Mouse (Mus musculus): ENCODE measurements around the gene Olfr714. TPM values are rescaled to one million over a fixed set of nuclear protein-coding genes. Genes with fewer than 3 reads are reported as not detected.

The Olfr714 gene
- polyA plus RNA-seq (2015; fragmentation: Nextera tagmentation; extraction: Ambion mirVana), result not detected in 2 replicates

- Histone ChIP-seq H3K4me3 (ENCODE audit: low read depth, low read length) (no peak within 1 kb of the TSS), H3K27ac (ENCODE audit: low read length) (no peak within 1 kb of the TSS), H3K9me3 (ENCODE audit: low read length) (no peaks in the 10 kb centered on the region), H3K9ac (replicated peaks; ENCODE audit: low read depth) (no peak within 1 kb of the TSS), H3K27me3 (replicated peaks; ENCODE audit: insufficient read depth, low read length) (no peaks in the 10 kb centered on the region), H3K4me2 (replicated peaks; ENCODE audit: low read depth, low read length) (no peak within 1 kb of the TSS), H3K36me3 (ENCODE audit: insufficient read depth, low read length) (no peaks in the 10 kb centered on the region), H3K4me1 (ENCODE audit: insufficient read depth, low read depth, low read length) (no peaks in the 10 kb centered on the region)
- TF ChIP-seq CTCF (IDR thresholded peaks at IDR 0.05), result no peak
- TF ChIP-seq EP300 (IDR thresholded peaks at IDR 0.05), result no peak
- DNase-seq (ENCODE audit: low spot score) (no peak), ATAC-seq (no peak)
- 90% methylated on average over 2 of the region's 2 CpGs for WGBS
Measured at GRCm38 (mm10) chr7:107070681-107071080, at the start of gene Olfr714. Olfr714 (plus strand) TSS chr7:107070981.

- H3K4me3 ChIP-seq (ENCODE audit: low read depth, low read length), result no peak within 1 kb of the TSS
- WGBS, result 91% methylated on average over 1 of the region's 1 CpGs
- DNase-seq (ENCODE audit: low spot score) (no peak), ATAC-seq (no peak)
- no peaks in the 10 kb centered on the region for H3K27me3 ChIP-seq (replicated peaks; ENCODE audit: insufficient read depth, low read length)
- no peak for TF ChIP-seq CTCF (IDR thresholded peaks at IDR 0.05)
- no peak for TF ChIP-seq EP300 (IDR thresholded peaks at IDR 0.05)
- H3K9me3 ChIP-seq (ENCODE audit: low read length), result no peaks in the 10 kb centered on the region
- no peak within 1 kb of the TSS for H3K9ac ChIP-seq (replicated peaks; ENCODE audit: low read depth)
- no peaks in the 10 kb centered on the region for H3K36me3 ChIP-seq (ENCODE audit: insufficient read depth, low read length)
- H3K4me2 ChIP-seq (replicated peaks; ENCODE audit: low read depth, low read length), result no peak within 1 kb of the TSS
- H3K4me1 ChIP-seq (ENCODE audit: insufficient read depth, low read depth, low read length), result no peaks in the 10 kb centered on the region
- no peak within 1 kb of the TSS for H3K27ac ChIP-seq (ENCODE audit: low read length)
Measured at GRCm38 (mm10) chr7:107030874-107031273, 39.9 kb upstream of the Olfr714 start, which contains the start of gene Olfr713. Olfr713 (plus strand) TSS chr7:107031174.

- ATAC-seq (no peak), DNase-seq (ENCODE audit: low spot score) (no peak)
- Histone ChIP-seq H3K4me1 (ENCODE audit: insufficient read depth, low read depth, low read length) (no peaks in the 10 kb centered on the region), H3K4me2 (replicated peaks; ENCODE audit: low read depth, low read length) (no peak overlapping the region), H3K4me3 (ENCODE audit: low read depth, low read length) (no peak overlapping the region), H3K27me3 (replicated peaks; ENCODE audit: insufficient read depth, low read length) (no peaks in the 10 kb centered on the region), H3K36me3 (ENCODE audit: insufficient read depth, low read length) (no peaks in the 10 kb centered on the region), H3K9me3 (ENCODE audit: low read length) (no peaks in the 10 kb centered on the region), H3K9ac (replicated peaks; ENCODE audit: low read depth) (no peak overlapping the region), H3K27ac (ENCODE audit: low read length) (no peak overlapping the region)
- no peak for TF ChIP-seq EP300 (IDR thresholded peaks at IDR 0.05)
- no peak for TF ChIP-seq CTCF (IDR thresholded peaks at IDR 0.05)
- 49% methylated on average over 2 of the region's 2 CpGs for WGBS
Measured at GRCm38 (mm10) chr7:107039934-107040563, 30.7 kb upstream of the Olfr714 start.

GRCm38 (mm10) chr7:107043136-107043535, 27.6 kb upstream of the Olfr714 start:
- DNase-seq (ENCODE audit: low spot score) (no peak), ATAC-seq (no peak)
- 72% methylated on average over 3 of the region's 3 CpGs for WGBS
- H3K27me3 ChIP-seq (replicated peaks; ENCODE audit: insufficient read depth, low read length), result no peaks in the 10 kb centered on the region
- no peak overlapping the region for H3K4me2 ChIP-seq (replicated peaks; ENCODE audit: low read depth, low read length)
- H3K27ac ChIP-seq (ENCODE audit: low read length), result no peak overlapping the region
- H3K36me3 ChIP-seq (ENCODE audit: insufficient read depth, low read length), result no peaks in the 10 kb centered on the region
- H3K4me3 ChIP-seq (ENCODE audit: low read depth, low read length), result no peak overlapping the region
- no peak overlapping the region for H3K9ac ChIP-seq (replicated peaks; ENCODE audit: low read depth)
- H3K4me1 ChIP-seq (ENCODE audit: insufficient read depth, low read depth, low read length), result no peaks in the 10 kb centered on the region
- no peaks in the 10 kb centered on the region for H3K9me3 ChIP-seq (ENCODE audit: low read length)
- TF ChIP-seq EP300 (IDR thresholded peaks at IDR 0.05), result no peak
- no peak for TF ChIP-seq CTCF (IDR thresholded peaks at IDR 0.05)

- H3K27me3 ChIP-seq (replicated peaks; ENCODE audit: insufficient read depth, low read length), result no peaks in the 10 kb centered on the region
- no peaks in the 10 kb centered on the region for H3K36me3 ChIP-seq (ENCODE audit: insufficient read depth, low read length)
- no peak overlapping the region for H3K27ac ChIP-seq (ENCODE audit: low read length)
- TF ChIP-seq CTCF (IDR thresholded peaks at IDR 0.05), result no peak
- H3K4me3 ChIP-seq (ENCODE audit: low read depth, low read length), result no peak overlapping the region
- DNase-seq (ENCODE audit: low spot score) (no peak), ATAC-seq (no peak)
- H3K4me1 ChIP-seq (ENCODE audit: insufficient read depth, low read depth, low read length), result no peaks in the 10 kb centered on the region
- WGBS, result 71% methylated on average over 1 of the region's 1 CpGs
- H3K4me2 ChIP-seq (replicated peaks; ENCODE audit: low read depth, low read length), result no peak overlapping the region
- no peak overlapping the region for H3K9ac ChIP-seq (replicated peaks; ENCODE audit: low read depth)
- no peaks in the 10 kb centered on the region for H3K9me3 ChIP-seq (ENCODE audit: low read length)
Measured at GRCm38 (mm10) chr7:107044407-107044806, 26.4 kb upstream of the Olfr714 start.

- TF ChIP-seq EP300 (IDR thresholded peaks at IDR 0.05) (no peak), CTCF (IDR thresholded peaks at IDR 0.05) (peak; percentile 61)
- H3K9me3 ChIP-seq (ENCODE audit: low read length), result no peaks in the 10 kb centered on the region
- H3K36me3 ChIP-seq (ENCODE audit: insufficient read depth, low read length), result no peaks in the 10 kb centered on the region
- H3K9ac ChIP-seq (replicated peaks; ENCODE audit: low read depth), result no peak overlapping the region
- DNase-seq (ENCODE audit: low spot score) (peak; percentile 54), ATAC-seq (no peak)
- no peak overlapping the region for H3K27ac ChIP-seq (ENCODE audit: low read length)
- WGBS, result 2% methylated on average over 5 of the region's 5 CpGs
- no peak overlapping the region for H3K4me2 ChIP-seq (replicated peaks; ENCODE audit: low read depth, low read length)
- no peaks in the 10 kb centered on the region for H3K4me1 ChIP-seq (ENCODE audit: insufficient read depth, low read depth, low read length)
- no peaks in the 10 kb centered on the region for H3K27me3 ChIP-seq (replicated peaks; ENCODE audit: insufficient read depth, low read length)
- no peak overlapping the region for H3K4me3 ChIP-seq (ENCODE audit: low read depth, low read length)
Measured at GRCm38 (mm10) chr7:107045833-107046232, 24.9 kb upstream of the Olfr714 start.

Data from lung, postnatal 0 days (tissue).